Mouse (Mus musculus): ENCODE measurements at regions not wholly inside any gene's neighbourhood (a gene's known extent, or its start where the extent isn't known, plus 50 kb on each side); places are given as distances from the start of the nearest gene placed in this dataset.

- no peak for DNase-seq (ENCODE audit: low spot score in 2 of 2)
Measured at GRCm38 (mm10) chr11:44156490-44157345, 243.1 kb upstream of the Il12b start.

- no peak for DNase-seq (ENCODE audit: low spot score in 2 of 2)
Measured at GRCm38 (mm10) chr11:44158236-44158635, 241.6 kb upstream of the Il12b start.

- DNase-seq (ENCODE audit: low spot score in 2 of 2), result no peak
Measured at GRCm38 (mm10) chr11:44161734-44162418, 238.0 kb upstream of the Il12b start.

- DNase-seq (ENCODE audit: low spot score in 2 of 2), result no peak
Measured at GRCm38 (mm10) chr11:44163049-44163448, 236.8 kb upstream of the Il12b start.

GRCm38 (mm10) chr11:44163748-44164147 is 236.1 kb upstream of the Il12b start:
- no peak for DNase-seq (ENCODE audit: low spot score in 2 of 2)

- DNase-seq (ENCODE audit: low spot score in 2 of 2), result no peak
Measured at GRCm38 (mm10) chr11:44164186-44164585, 235.7 kb upstream of the Il12b start.

- DNase-seq (ENCODE audit: low spot score in 2 of 2), result no peak
Measured at GRCm38 (mm10) chr11:44167724-44168500, 232.0 kb upstream of the Il12b start.

GRCm38 (mm10) chr11:44172478-44172877 is 227.4 kb upstream of the Il12b start:
- no peak for DNase-seq (ENCODE audit: low spot score in 2 of 2)

GRCm38 (mm10) chr11:44173196-44173595 is 226.7 kb upstream of the Il12b start:
- DNase-seq (ENCODE audit: low spot score in 2 of 2), result no peak

- no peak for DNase-seq (ENCODE audit: low spot score in 2 of 2)
Measured at GRCm38 (mm10) chr11:44174548-44174947, 225.3 kb upstream of the Il12b start.

- no peak for DNase-seq (ENCODE audit: low spot score in 2 of 2)
Measured at GRCm38 (mm10) chr11:44179711-44180110, 220.2 kb upstream of the Il12b start.

GRCm38 (mm10) chr11:44183823-44184222 is 216.0 kb upstream of the Il12b start:
- DNase-seq (ENCODE audit: low spot score in 2 of 2), result no peak

GRCm38 (mm10) chr11:44185218-44185890 is 214.5 kb upstream of the Il12b start:
- DNase-seq (ENCODE audit: low spot score in 2 of 2), result no peak

GRCm38 (mm10) chr11:44188202-44188601 is 211.7 kb upstream of the Il12b start:
- no peak for DNase-seq (ENCODE audit: low spot score in 2 of 2)

- DNase-seq (ENCODE audit: low spot score in 2 of 2), result no peak
Measured at GRCm38 (mm10) chr11:44193806-44194205, 206.1 kb upstream of the Il12b start.

- no peak for DNase-seq (ENCODE audit: low spot score in 2 of 2)
Measured at GRCm38 (mm10) chr11:44202716-44203115, 197.1 kb upstream of the Il12b start.

GRCm38 (mm10) chr11:44204384-44204783 is 195.5 kb upstream of the Il12b start:
- no peak for DNase-seq (ENCODE audit: low spot score in 2 of 2)

GRCm38 (mm10) chr11:44206866-44207265 is 193.0 kb upstream of the Il12b start:
- no peak for DNase-seq (ENCODE audit: low spot score in 2 of 2)

- peak in 1 of 2 experiments; percentile 10 for DNase-seq (ENCODE audit: low spot score in 2 of 2)
Measured at GRCm38 (mm10) chr11:44211871-44212441, 187.9 kb upstream of the Il12b start.

- DNase-seq (ENCODE audit: low spot score in 2 of 2), result no peak
Measured at GRCm38 (mm10) chr11:44214095-44214494, 185.8 kb upstream of the Il12b start.

GRCm38 (mm10) chr11:44216346-44216745 is 183.5 kb upstream of the Il12b start:
- no peak for DNase-seq (ENCODE audit: low spot score in 2 of 2)
